Mouse (Mus musculus) testis, postnatal 10 days (tissue): ENCODE measurements around the gene Gdi2.

ENCODE experiments used
- DNase-seq: peaks from one replicate; pipeline ENCODE4 v3.0.0; 2021; ENCODE audit warnings: low spot score

The Gdi2 gene

DNA sequence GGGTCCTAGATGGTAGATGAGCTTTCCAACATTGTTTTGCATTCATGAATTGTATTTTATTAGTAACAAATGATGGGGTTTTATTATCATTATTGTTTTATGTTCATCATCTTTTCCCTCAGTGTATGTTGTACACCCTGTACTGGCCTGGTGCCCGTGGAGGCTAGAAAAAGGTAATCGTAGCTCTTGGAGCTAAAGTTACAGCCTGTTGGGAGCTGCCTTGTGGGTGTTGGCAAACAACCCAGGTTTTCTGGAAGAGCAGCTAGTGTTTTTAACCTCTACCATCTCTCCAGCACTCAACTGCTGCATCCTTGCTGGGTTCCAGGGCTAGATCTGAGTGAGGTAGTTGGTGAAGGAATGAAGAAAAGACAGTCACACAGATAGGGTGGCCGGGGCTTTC is 9.5 kb downstream of the Gdi2 start:
- peak; percentile 57 for DNase-seq

DNA sequence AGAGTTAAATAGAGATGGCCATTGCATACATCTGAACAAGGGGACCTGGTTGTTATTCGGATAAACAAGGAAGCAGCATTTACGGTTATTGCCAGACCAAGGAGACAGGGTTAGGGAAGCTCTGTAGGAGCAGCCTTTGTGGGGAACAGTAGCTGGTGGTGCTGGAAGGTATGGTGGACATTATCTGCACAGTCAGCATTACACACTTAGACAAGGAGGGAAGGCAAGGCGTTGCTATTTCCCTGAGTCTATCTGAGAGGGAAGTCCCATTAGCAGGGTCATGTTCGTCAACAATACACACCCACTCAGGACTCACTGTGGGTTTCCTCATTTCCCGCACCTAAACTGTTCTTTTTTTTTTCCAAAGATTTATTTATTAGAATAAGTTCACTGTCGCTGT is 10.0 kb downstream of the Gdi2 start:
- no peak for DNase-seq

DNA sequence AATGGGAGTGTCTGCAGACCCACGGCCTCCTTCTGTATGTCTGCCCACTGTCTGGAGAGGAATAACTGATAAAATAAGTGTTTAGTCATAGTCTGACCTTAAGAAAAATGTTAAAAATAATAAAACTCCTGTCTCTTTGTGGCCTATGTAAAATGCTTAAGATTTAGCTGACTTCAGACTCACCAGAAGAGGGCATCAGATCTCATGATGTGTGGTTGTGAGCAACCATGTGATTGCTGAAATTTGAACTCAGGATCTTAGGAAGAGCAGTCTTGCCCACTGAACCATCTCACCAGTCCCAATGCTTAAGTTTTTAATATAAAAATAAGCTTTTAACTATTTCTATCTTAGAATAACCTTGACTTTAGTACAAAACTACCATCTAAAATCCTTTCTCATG is 25.3 kb downstream of the Gdi2 start:
- DNase-seq = no peak

DNA sequence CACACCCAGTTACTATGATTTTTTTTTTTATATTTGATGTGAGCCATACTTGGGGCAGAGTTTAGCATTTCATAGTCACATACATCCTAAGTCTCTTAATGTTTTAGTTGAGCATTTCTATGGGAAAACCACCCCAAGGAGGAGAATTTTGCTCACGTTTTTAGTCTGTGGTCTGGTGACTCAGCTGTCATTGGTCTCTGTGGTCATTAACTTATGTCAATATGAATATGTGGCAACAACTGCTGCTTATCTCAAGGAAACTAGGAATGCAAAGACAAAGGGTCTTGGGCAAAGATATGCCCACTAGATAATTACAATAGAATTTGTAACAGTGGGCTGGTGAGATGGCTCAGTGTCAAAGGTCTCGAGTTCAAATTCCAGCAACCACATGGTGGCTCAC is 26.1 kb downstream of the Gdi2 start:
- DNase-seq = no peak

DNA sequence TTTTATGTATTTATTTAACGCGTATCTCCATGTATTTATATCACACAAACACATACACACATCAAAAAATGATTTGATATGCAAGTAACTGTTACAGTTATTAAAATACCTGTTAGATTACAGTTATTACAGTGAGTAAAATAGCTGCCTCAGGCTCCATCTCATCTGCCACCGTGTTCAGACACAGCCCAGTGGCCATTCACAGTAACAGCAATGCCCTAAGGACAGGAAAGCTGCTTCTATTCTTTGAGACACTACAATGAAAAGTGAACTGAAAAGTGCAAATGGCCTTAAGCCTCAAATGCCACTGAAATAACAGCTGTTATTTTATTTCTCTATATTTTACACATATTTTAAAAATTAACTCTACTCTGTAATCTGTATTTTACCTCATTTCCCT is 52.9 kb downstream of the Gdi2 start:
- DNase-seq = no peak

DNA sequence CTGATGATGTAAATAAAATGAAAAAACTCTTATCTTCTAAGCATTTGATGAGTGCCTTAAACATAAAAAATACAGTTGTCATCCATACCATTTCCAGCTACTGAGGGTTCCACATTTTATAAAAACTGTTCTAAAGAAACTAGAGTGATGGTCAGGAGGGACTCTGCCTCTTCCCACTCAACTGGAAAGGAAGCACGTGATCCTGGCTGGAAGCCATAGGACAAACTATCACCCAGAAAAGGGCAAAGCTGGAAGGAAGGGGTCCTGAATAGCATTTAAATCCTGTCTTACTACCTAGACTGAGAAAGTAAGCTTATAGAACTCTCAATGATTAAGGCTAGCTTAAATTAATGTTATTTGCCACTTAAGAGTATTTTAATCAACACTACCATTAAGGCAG is 56.4 kb downstream of the Gdi2 start:
- DNase-seq = no peak

DNA sequence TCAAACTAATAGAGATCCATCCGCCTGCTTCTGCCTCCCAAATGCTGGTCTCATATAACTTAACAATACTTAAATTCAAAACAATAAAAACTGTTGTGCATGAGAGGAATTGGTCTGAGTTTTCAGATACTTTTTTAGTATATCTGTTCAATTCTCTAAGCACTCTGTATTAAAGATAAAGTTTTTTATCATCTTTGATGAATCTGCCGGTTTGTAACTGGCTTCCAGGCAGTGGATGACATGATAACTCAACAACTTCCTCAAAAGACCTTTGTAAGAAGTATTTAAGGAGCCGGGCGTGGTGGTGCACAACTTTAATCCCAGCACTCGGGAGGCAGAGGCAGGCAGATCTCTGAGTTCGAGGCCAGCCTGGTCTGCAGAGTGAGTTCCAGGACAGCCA is 58.4 kb downstream of the Gdi2 start:
- no peak for DNase-seq

DNA sequence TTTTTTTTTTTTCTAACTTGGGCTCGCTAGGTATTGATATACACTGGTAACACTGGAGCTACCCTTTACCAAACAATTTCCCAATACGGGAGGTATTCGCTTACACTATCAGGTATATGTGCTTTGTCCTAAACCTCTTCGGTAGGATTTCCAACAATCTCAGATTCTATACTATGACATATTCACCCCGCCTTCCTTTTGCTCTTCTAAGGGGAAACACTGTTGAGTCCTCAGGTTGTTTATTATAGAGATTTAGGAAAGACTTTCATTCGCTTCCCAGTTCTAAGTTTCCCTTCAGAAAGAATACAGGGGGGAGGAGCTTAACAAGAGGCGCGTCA is 71.9 kb downstream of the Gdi2 start:
- DNase-seq = no peak

DNA sequence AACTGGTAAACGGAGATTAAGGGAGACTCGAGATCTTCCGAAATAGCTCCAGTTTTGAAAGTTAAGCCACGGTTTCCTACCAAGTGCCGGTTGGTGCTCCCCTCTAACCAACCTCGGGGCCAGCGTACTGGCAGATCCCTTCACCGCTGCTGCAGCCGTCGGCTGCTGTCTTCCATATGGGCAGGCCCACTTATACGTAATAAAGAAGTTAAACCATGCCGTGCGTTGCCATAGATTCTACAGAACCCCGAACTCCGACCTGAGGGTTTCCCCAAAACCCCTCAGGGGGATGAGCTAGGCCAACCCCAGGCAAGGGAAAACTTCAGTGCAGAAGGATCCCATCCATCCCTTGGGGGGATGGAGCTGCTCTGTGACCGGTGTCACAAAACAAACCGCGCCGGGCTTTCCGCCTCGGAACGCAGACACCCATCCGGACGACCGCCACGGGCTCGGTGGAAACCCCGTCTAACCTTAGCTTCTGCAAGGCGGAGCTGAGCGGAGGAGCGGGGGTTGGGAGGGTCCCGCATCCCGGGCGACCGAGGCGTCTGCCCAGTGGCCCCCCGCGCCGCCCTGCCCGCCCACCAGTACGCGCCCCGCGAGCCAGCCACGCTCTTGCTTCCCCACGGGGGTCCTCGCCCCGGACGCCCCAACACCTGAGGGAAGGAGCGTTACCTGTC is 72.4 kb downstream of the Gdi2 start:
- peak; percentile 73 for DNase-seq

DNA sequence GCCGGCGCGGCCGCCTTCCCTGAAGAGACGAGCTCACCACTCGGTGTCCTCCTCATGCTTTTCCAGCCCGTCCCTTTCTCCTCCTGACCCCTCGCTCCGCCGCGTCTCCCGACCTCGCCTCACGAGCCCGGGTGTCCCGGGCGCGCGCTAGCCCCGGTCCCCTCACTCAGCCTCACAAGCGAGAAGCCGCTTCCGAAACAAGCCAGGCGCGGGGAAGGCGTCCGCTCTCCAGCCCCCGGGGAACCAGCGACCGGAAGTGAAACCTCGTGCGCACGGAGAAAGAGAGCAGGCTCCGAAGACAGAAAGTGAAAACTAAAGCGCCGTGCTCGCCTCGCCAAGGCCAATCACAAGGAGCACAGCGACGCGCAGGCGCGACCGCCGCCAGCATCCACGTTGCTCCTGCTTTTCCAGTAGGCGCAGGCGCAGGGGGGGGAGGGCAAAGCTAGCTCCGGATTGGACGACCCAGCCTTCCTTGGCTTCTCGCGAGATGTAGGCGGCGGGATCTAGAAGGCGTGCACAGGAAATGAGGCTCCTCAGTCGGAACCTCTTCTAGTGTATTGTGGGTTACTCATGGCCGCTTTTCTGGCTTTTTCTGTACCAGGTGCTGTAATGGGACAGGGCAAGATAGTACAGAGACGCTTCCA is 73.1 kb downstream of the Gdi2 start, which contains the start of gene Fam208b:
Gene Fam208b (minus strand): TSS at position 314 of the 644 bp plus-strand sequence.
- DNase-seq = peak; percentile 98
